Mouse (Mus musculus) pancreas, adult 10 weeks (tissue): ENCODE results near the gene Matn3. TPM values are rescaled to one million over a fixed set of nuclear protein-coding genes. Genes with fewer than 3 reads are reported as not detected.

Source experiments
- polyA plus RNA-seq: library from polyadenylated mRNA; stranded (reverse); fragments of 350-450 nt; fragmentation: Illumina TruSeq; extraction: RNeasy Lipid Tissue Mini Kit (QIAGEN cat#74804); gene quantifications from one replicate; pipeline ENCODE4 v1.2.3, GENCODE M21; 2015; ENCODE audit warnings: low read depth, low replicate concordance; ENCODE audit not compliant: insufficient read depth

Gene Matn3
- polyA plus RNA-seq = not detected

DNA sequence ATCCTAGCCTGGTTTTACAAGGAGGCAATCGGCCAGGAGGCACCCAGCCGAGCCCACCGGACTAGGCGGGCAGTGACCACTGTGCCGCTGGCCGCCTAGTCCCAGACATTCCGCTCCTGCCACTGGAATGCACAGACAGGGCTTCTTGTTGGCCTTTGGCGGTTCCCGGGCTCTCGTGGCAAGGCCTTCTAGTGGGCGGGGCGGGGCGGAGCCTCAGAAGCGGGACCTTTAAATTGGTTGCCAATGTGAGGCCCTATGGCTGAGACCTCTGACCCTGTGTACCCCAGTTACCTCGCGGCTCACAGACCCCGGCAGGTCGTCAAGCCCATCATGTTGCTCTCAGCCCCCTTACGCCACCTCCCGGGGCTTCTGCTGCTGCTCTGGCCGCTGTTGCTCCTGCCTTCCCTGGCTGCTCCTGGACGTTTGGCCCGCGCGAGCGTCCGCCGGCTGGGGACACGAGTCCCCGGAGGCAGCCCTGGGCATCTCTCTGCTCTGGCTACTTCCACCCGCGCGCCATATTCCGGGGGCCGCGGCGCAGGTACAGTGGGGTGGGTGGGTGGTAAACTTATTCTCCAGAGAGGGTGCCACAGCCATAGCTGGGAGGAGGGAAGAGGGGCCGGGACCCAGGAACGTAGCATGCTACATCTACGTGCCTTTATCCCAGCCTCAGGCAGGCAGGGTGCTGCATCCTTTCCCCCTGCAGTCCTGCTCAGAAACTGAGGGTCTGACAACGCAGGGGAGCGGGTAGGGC, at the start of gene Matn3:
Matn3 (plus strand) TSS at position 216 of the 751 bp plus-strand sequence.

GRCm38 (mm10) chr12:8921394-8922368, 26.0 kb upstream of the Matn3 start, which contains the start of gene Laptm4a:
Gene Laptm4a (plus strand): TSS chr12:8921664.

GRCm38 (mm10) chr12:8973820-8974465, 26.2 kb downstream of the Matn3 start, which contains the start of gene Wdr35:
Gene Wdr35 (plus strand): TSS chr12:8973892.

Other genes with a start within 250 kb of the Matn3 start
- 4.2 TPM for gene Sdc1, start 176.6 kb upstream of the Matn3 start, polyA plus RNA-seq
- gene Laptm4a, start 26.3 kb upstream of the Matn3 start, polyA plus RNA-seq = 119 TPM
- 2.8 TPM for gene Wdr35, start 26.0 kb downstream of the Matn3 start, polyA plus RNA-seq
- 4.7 TPM for gene Ttc32, start 82.1 kb downstream of the Matn3 start, polyA plus RNA-seq